Mouse (Mus musculus) CH12.LX (cell line): ENCODE data around the gene Teddm3. TPM values are rescaled to one million over a fixed set of nuclear protein-coding genes. Genes with fewer than 3 reads are reported as not detected.

ENCODE experiments used
- DNase-seq: peaks from one replicate; pipeline ENCODE4 v3.0.0-alpha.2; 2013; ENCODE audit errors: extremely low read depth
- H3K27ac ChIP-seq: 2 replicates; pipeline ENCODE4 v1.5.1; 2012; ENCODE audit warnings: low read depth, mild to moderate bottlenecking, control low read depth, moderate library complexity; ENCODE audit not compliant: insufficient read depth
- H3K27me3 ChIP-seq: replicated peaks from 2 replicates; pipeline ENCODE3; 2012; ENCODE audit warnings: inconsistent platforms
- H3K36me3 ChIP-seq, 2 experiments: replicated peaks in 1 of 2; 2 replicates each; pipeline versions ENCODE3 to v1.6.1; 2012; ENCODE audit warnings: inconsistent platforms in 1 of 2, low read length in 1 of 2, mild to moderate bottlenecking in 1 of 2, mixed read lengths in 1 of 2, moderate library complexity in 1 of 2; ENCODE audit not compliant: control insufficient read depth in 1 of 2, insufficient read depth in 1 of 2
- H3K4me1 ChIP-seq, 2 experiments: 2 replicates each; pipeline ENCODE4 v1.6.1; 2012; ENCODE audit warnings: inconsistent platforms in 1 of 2, moderate library complexity in 1 of 2; ENCODE audit not compliant: insufficient read depth in 2 of 2, control insufficient read depth in 1 of 2
- H3K4me2 ChIP-seq: 2 replicates; pipeline ENCODE4 v1.6.1; 2012; ENCODE audit warnings: low read depth, mild to moderate bottlenecking, control low read depth; ENCODE audit not compliant: poor library complexity, insufficient read depth, severe bottlenecking
- H3K4me3 ChIP-seq, 3 experiments: fragments of 150-350 bp in 1 of 3; sonication (generic) in 1 of 3; replicated peaks in 1 of 3; 2 replicates each; pipeline versions ENCODE3 to v1.5.1; 2011 to 2012; ENCODE audit warnings: low read depth in 2 of 3, low read length in 2 of 3, mild to moderate bottlenecking in 2 of 3, moderate library complexity in 2 of 3, control low read depth in 1 of 3, improper control_type of control experiment in 1 of 3, inconsistent platforms in 1 of 3, mixed read lengths in 1 of 3; ENCODE audit not compliant: poor library complexity in 1 of 3
- H3K79me2 ChIP-seq: replicated peaks from 2 replicates; pipeline ENCODE4 v1.6.1; 2012; ENCODE audit warnings: mild to moderate bottlenecking, moderate library complexity; ENCODE audit not compliant: control insufficient read depth, poor library complexity, insufficient read depth, severe bottlenecking; ENCODE audit errors: extremely low read depth
- H3K9ac ChIP-seq: 2 replicates; pipeline ENCODE4 v1.6.1; 2012; ENCODE audit warnings: low read depth, mild to moderate bottlenecking, control low read depth, moderate library complexity; ENCODE audit not compliant: insufficient read depth
- H3K9me3 ChIP-seq: replicated peaks from 2 replicates; pipeline ENCODE3; 2012; ENCODE audit warnings: low read length, inconsistent platforms, mixed read lengths
- BHLHE40 ChIP-seq: IDR thresholded peaks from 2 replicates; pipeline ENCODE4 v1.6.1; 2011; ENCODE audit warnings: mild to moderate bottlenecking, low read depth, low read length, improper control_type of control experiment
- CHD1 ChIP-seq: IDR thresholded peaks from 2 replicates; pipeline ENCODE4 v1.6.1; 2012; ENCODE audit warnings: low read depth, low read length, improper control_type of control experiment, inconsistent platforms
- CHD2 ChIP-seq: IDR thresholded peaks from 2 replicates; pipeline ENCODE4 v1.6.1; 2011; ENCODE audit warnings: low read length, improper control_type of control experiment
- E2F4 ChIP-seq: IDR thresholded peaks from 2 replicates; pipeline ENCODE4 v1.6.1; 2011; ENCODE audit warnings: low read depth, low read length, improper control_type of control experiment; ENCODE audit not compliant: insufficient replicate concordance
- ELF1 ChIP-seq: IDR thresholded peaks from 2 replicates; pipeline ENCODE4 v1.6.1; 2014; ENCODE audit warnings: low read depth, mild to moderate bottlenecking, inconsistent platforms, low read length, improper control_type of control experiment
- EP300 ChIP-seq: IDR thresholded peaks from 2 replicates; pipeline ENCODE4 v1.6.1; 2011; ENCODE audit warnings: low read length, improper control_type of control experiment
- ETS1 ChIP-seq: conservative IDR thresholded peaks from 2 replicates; pipeline ENCODE4 v1.6.1; 2012; ENCODE audit warnings: low read depth, mild to moderate bottlenecking, inconsistent platforms, low read length, improper control_type of control experiment, moderate library complexity
- IRF4 ChIP-seq: IDR thresholded peaks from 2 replicates; pipeline ENCODE4 v1.6.1; 2014; ENCODE audit warnings: low read depth, mild to moderate bottlenecking, inconsistent platforms, low read length, improper control_type of control experiment
- KAT2A ChIP-seq: IDR thresholded peaks from 2 replicates; pipeline ENCODE4 v1.6.1; 2012; ENCODE audit warnings: low read length, improper control_type of control experiment, inconsistent platforms; ENCODE audit not compliant: insufficient replicate concordance
- MAFK ChIP-seq: IDR thresholded peaks from 2 replicates; pipeline ENCODE4 v1.6.1; 2011; ENCODE audit warnings: low read length, improper control_type of control experiment; ENCODE audit not compliant: insufficient replicate concordance
- MYC ChIP-seq: IDR thresholded peaks from 2 replicates; pipeline ENCODE4 v1.6.1; 2011; ENCODE audit warnings: low read depth, mild to moderate bottlenecking, improper control_type of control experiment, low read length
- NRF1 ChIP-seq: IDR thresholded peaks from 2 replicates; pipeline ENCODE4 v1.6.1; 2014; ENCODE audit warnings: low read depth, mild to moderate bottlenecking, inconsistent platforms, low read length, improper control_type of control experiment, moderate library complexity
- PAX5 ChIP-seq: IDR thresholded peaks from 2 replicates; pipeline ENCODE4 v1.6.1; 2012; ENCODE audit warnings: low read length, inconsistent platforms, mixed read lengths
- POLR2AphosphoS2 ChIP-seq: IDR thresholded peaks from 2 replicates; pipeline ENCODE4 v1.6.1; 2011; ENCODE audit warnings: low read depth, low read length, improper control_type of control experiment
- RAD21 ChIP-seq: IDR thresholded peaks from 2 replicates; pipeline ENCODE4 v1.6.1; 2011; ENCODE audit warnings: low read depth, mild to moderate bottlenecking, low read length, improper control_type of control experiment, moderate library complexity
- RCOR1 ChIP-seq: conservative IDR thresholded peaks from 2 replicates; pipeline ENCODE4 v1.6.1; 2012; ENCODE audit warnings: low read depth, mild to moderate bottlenecking, inconsistent platforms, low read length, improper control_type of control experiment
- SIN3A ChIP-seq: IDR thresholded peaks from 2 replicates; pipeline ENCODE4 v1.6.1; 2012; ENCODE audit warnings: low read length, improper control_type of control experiment, inconsistent platforms
- SMC3 ChIP-seq: IDR thresholded peaks from 2 replicates; pipeline ENCODE4 v1.6.1; 2011; ENCODE audit warnings: low read depth, low read length, improper control_type of control experiment
- UBTF ChIP-seq: IDR thresholded peaks from 2 replicates; pipeline ENCODE4 v1.6.1; 2012; ENCODE audit warnings: low read depth, mild to moderate bottlenecking, inconsistent platforms, low read length, improper control_type of control experiment, moderate library complexity
- USF1 ChIP-seq: IDR thresholded peaks from 2 replicates; pipeline ENCODE4 v1.6.1; 2014; ENCODE audit warnings: low read depth, mild to moderate bottlenecking, inconsistent platforms, low read length, improper control_type of control experiment
- ZKSCAN1 ChIP-seq: IDR thresholded peaks from 2 replicates; pipeline ENCODE4 v1.6.1; 2012; ENCODE audit warnings: low read depth, inconsistent platforms, low read length, improper control_type of control experiment, borderline replicate concordance
- ZMIZ1 ChIP-seq: IDR thresholded peaks from 2 replicates; pipeline ENCODE4 v1.6.1; 2012; ENCODE audit warnings: low read depth, mild to moderate bottlenecking, inconsistent platforms, low read length, improper control_type of control experiment
- dilution Hi-C: fragments of 300-500 bp; cut with MboI; formaldehyde crosslinking; loops from 2 replicates; pipeline ENCODE4 v1.14.3; 2020; ENCODE audit warnings: low sequenced_read_pairs; ENCODE audit not compliant: extremely low pct_unique_long_range_greater_than_20kb, extremely low pct_ligation_motif_present
- in situ Hi-C: fragments of 300-500 bp; cut with MboI; formaldehyde crosslinking; loops from 3 replicates; pipeline ENCODE4 v1.14.3; 2019; ENCODE audit warnings: low sequenced_read_pairs, low pct_ligation_motif_present, low pct_unique_long_range_greater_than_20kb, mixed read lengths
- polyA plus RNA-seq: library from polyadenylated mRNA; unstranded; fragments of >175 nt; gene quantifications from 2 replicates; pipeline ENCODE4 v1.2.1, GENCODE M21; 2012; ENCODE audit warnings: low read depth; ENCODE audit not compliant: insufficient read length
- total RNA-seq, 2 experiments: library from RNA; depleted of rRNA; stranded (reverse); fragments of 300-350 nt in 1 of 2; fragments of >200 nt in 1 of 2; gene quantifications; 2 replicates each; pipeline ENCODE4 v1.2.3; 2012 to 2014

Teddm3 gene
- total and polyA plus RNA-seq, 3 experiments: not detected

- H3K27me3 ChIP-seq: peaks cover 8% of the 10 kb centered on the region
Measured at GRCm38 (mm10) chr16:21198006-21198405, 44.2 kb upstream of the Teddm3 start.

GRCm38 (mm10) chr16:21197542-21197941 lies 43.7 kb upstream of the Teddm3 start:
- no peak for DNase-seq
- no peaks in the 10 kb centered on the region for H3K36me3 ChIP-seq
- no peak overlapping the region for H3K4me3 ChIP-seq
- peaks cover 0 to 29% of the 10 kb centered on the region in 2 experiments; a peak in 2 of 4 replicates for H3K4me1 ChIP-seq
- H3K79me2 ChIP-seq: no peaks in the 10 kb centered on the region
- H3K27me3 ChIP-seq: peaks cover 6% of the 10 kb centered on the region
- no peak for TF ChIP-seq UBTF
- TF ChIP-seq CHD1: no peak
- TF ChIP-seq BHLHE40: no peak
- TF ChIP-seq POLR2AphosphoS2: no peak
- TF ChIP-seq E2F4: no peak
- TF ChIP-seq ELF1: no peak
- no peak for TF ChIP-seq ZKSCAN1
- no peak for TF ChIP-seq USF1
- no peak for TF ChIP-seq EP300
- TF ChIP-seq CHD2: no peak
- no peak for TF ChIP-seq SIN3A
- no peak overlapping the region for H3K4me2 ChIP-seq
- no peaks in the 10 kb centered on the region for H3K9me3 ChIP-seq
- no peak overlapping the region for H3K27ac ChIP-seq
- dilution Hi-C loops: no loop called here
- in situ Hi-C loops: loop anchor here (5.0 to 10.0 kb wide), 2 partner anchors 195 to 283 kb away; no protein-coding TSS in a partner anchor
- no peak overlapping the region for H3K9ac ChIP-seq

More at GRCm38 (mm10) chr16:21198006-21198405, 44.2 kb upstream of the Teddm3 start:
- Histone ChIP-seq H3K4me2 (no peak overlapping the region), H3K9ac (no peak overlapping the region), H3K4me3 (no peak overlapping the region), H3K9me3 (no peaks in the 10 kb centered on the region), H3K36me3 (no peaks in the 10 kb centered on the region), H3K79me2 (no peaks in the 10 kb centered on the region), H3K4me1 (peaks cover 0 to 26% of the 10 kb centered on the region in 2 experiments; a peak in 2 of 4 replicates), H3K27ac (no peak overlapping the region)
- TF ChIP-seq SMC3 (no peak), EP300 (no peak), ZKSCAN1 (no peak), BHLHE40 (no peak), MAFK (no peak), KAT2A (no peak), PAX5 (no peak), RAD21 (no peak), NRF1 (no peak), ETS1 (no peak), USF1 (no peak), MYC (no peak), ELF1 (no peak), RCOR1 (no peak), IRF4 (no peak), ZMIZ1 (no peak)
- dilution Hi-C loops (no loop called here), in situ Hi-C loops (loop anchor here (5.0 to 10.0 kb wide), 2 partner anchors 194 to 283 kb away; no protein-coding TSS in a partner anchor)
- DNase-seq: no peak
